Mouse (Mus musculus) neural tube, embryonic 10.5 days (tissue): ENCODE data around the gene Map3k5.

ENCODE experiments used
- DNase-seq: peaks from one replicate; pipeline ENCODE4 v3.0.0-alpha.2; 2017; ENCODE audit warnings: low spot score; ENCODE audit errors: extremely low spot score

Gene Map3k5

DNA sequence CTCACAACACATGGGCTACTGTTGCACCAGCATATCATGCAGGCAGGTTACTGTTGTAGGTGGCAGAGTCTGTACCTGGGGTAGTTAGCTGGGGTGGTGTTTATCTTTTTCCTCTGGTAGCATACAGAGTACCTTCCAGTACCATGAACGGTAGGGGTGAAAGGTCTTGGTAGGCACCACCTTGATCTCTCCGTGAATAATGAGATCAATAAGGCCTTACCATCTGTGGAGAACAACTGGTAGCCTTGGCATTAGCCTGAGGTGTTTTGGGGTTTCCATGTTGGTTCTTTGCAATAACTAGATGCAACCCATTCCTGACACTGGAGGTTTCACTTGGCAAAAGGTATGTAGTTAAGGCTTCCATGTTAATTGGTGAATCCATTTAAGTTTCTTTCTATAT lies 109.8 kb downstream of the Map3k5 start:
- DNase-seq = no peak

DNA sequence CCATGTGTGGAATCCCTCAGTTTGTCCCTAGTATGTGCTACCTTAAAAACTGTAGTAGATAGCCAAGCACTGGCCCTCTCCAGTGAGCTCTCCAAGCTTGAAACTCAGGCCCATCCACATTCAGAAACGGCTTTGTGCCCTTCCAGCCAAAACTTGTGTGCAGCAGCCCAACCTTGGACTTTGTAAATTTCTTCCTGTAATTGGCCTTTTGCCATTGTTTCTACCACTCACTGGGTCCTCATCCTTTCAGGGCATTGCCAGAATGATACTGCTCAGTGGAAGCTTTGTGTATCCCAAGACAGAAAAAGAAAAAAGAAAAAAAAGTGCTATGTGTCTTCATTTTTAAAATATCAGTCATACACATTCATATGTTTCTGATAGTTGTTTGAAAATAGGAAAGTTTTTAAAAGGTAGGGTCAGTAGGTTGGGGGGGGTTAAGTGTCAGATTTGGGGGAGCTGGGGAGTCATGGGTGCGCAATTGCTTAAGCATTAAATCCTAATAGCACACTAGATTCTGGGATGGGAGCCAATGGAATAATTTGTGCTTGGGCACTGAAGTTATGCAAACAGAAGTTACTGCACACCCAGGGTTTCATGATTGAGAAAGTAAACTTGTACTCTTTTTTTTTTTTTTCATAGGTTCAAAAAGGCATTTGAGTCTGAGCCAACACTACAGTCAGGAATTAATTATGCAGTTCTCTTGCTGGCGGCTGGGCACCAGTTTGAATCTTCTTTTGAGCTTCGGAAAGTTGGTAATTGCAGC lies 111.6 kb downstream of the Map3k5 start:
- DNase-seq = no peak

DNA sequence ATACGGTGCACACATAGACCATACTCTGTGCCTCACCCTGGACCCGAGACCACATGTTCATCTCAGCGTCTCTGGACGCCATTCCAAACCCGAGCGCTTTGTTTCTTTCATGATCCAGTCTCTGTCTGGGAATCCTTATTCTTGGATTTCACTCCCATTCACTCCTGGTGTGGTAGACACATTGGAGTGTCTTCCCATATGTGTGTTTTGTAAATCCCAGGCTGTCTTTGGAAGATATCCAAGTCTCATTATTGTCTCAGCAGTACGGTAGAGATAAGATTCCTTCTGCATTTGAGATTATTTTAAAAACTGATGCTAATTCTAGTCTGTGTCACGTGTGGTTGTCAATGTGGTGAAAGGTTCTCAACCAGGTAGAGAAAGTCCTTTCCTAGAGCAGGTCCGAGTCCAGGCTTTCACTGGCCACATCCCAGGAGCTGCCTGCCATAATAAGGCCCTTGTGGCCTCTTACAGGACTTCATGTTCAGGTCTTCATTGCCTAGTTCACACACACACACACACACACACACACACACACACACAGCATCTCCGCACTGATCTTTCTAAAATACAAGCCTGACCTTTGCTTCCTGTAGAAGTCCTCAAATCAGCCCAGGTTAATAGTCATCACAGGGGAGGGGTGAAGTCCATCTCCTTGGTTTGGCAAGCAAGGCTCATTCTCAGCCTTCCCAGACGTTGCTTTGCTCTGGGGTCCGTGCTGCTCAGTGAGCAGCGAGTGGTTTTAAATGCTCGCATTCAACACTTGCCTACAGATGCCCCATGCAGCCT lies 122.8 kb downstream of the Map3k5 start:
- DNase-seq = no peak

DNA sequence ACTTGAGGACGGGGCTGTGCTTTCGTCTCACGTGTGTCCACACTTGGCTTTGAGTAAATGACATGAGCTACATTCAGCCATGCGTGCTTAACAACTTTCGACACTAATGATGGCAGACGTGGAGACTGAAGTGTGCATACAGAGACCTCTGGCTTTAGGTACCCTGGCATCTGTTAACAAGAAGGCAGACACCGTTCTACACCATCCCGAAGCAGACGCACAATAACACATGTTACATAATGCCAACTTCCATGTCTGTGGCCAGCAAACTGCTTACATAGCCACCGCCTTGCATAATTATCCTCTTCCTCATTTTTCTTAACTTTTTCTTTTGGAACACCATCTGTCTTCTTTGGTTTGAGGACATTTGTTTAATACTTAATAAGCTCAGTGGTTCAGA lies 123.8 kb downstream of the Map3k5 start:
- no peak for DNase-seq

DNA sequence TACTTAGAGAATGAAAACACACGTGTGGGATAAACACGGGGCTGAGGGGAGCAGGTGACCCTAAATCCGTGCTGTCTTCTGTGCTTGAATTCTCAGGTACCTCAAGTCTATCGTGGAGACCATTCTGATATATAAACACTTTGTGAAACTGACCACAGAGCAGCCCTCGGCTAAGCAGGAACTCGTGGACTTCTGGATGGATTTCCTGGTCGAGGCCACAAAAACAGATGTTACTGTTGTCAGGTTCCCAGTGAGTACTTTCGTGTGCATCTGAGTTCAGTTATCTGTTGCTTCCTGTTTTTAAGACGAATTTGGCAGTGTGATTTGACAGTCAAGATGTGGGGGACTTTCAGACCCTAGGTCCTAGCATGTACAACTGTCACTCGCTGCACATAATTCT lies 124.6 kb downstream of the Map3k5 start:
- no peak for DNase-seq

DNA sequence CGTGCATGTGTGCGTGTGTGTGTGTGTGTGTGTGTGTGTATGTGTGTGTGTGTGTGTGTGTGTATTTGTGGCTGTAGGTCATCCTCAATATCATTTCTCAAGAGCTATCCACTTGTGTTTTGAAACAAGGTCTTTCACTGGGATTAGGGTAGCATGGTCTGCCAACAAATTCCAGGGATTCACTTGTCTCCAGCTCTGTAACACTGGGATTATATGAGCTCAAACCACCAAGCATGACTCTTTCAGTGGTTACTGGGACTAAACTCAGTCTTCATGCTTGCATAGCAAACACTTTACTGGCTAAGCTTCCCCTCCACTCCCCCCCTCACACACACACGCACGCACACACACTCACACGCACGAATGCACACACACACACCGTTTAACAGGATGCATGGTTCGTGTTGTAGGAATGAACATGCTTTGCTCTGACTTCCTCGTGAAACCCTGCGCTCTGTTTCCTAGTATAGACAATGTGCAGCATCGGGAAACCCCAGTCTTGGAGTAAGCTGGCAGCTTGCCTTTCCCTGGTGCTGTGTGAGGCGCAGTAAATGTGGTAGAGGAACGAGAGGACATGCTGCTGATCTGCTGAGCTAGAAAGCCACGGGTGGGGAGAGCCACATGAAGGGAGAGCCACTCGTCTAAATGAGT lies 126.2 kb downstream of the Map3k5 start:
- DNase-seq = no peak

DNA sequence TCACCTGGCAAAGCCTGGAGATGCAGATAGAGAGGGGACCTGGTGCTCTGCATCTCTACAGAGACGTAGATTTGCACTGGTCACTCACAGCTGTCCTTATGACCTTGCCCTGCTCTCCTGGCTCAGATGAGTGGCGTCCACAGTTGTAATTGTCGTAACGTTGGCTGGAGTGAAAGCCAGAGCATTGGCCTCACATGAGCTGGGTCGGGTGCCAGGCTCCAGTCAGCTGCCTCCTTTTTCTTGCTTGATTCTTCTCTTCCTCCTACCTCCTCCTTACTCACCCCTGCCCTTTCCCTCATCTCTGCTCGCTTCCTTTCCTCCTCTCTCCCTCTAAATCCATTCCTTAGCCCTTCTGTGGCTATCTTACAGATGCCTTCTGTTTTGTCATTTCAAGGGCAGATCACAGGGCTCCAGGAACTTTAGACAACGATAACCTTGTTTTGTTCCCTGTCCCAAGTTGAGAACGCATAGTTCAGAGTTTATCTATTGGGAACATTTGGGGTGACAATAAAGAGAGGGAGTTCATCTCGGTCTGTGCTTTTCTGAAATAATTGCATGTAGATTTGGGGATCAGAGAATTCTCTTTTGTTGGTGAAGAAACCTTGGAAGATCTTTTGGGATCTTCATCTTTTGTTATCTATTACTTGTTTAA lies 130.4 kb downstream of the Map3k5 start:
- DNase-seq = no peak

DNA sequence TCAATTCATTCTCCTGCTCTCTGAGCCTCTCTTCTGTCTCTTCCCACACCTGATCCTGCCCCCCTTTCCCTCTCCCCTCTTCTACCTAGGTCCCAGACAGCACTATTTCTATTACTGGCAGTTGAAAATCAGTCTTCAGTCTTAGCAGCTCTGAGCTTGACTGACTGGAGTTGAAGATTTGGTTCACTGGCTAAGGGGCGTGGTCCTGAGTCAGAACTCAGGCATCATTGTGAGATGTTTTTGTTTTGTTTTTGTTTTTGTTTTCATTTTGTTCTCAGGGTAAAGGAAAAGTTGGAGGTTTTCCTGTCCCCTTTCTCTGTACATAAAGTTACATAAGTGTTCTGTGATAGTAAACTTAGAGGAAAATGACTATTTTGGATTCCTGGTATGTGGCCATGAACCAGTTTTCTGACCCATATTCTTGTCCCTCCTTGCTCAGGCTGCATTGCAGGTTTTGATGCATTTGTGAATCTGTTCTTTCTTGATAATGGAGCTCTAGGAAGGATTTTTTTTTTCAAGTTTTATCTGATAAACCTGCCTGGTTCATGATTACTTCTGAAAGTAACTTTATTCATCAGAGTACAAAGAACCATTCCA lies 131.9 kb downstream of the Map3k5 start:
- no peak for DNase-seq

DNA sequence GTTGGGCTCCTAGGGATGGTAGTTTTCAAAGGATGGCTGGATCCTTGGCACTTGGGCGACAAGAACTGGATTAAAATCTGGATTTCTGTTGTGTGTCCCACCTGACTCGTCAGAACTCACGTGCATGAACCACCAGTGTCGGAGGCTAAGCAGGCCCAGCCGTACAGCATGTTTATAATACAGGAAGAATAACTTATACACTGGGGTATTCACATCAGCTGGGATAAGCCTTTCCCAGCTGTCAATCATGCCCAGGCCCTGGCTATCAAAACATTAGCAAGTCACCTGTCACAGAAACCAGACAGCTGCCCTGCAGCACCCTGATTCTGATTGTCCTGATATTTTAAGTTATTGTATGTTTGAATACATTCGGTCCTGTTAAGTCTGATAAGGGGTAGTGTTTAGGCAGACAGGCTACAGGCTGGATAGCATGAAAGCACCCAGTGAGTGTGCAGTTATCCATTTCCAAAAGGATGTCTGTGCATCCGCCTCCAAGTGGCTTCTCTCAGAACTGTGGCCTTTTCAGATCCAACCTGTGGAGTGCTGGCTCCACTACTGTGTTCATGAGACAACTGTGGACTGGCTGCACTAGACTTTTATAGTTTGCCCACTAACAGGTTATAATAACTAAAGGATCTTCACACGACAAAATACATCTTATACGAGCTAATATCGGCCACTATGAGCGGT lies 135.6 kb downstream of the Map3k5 start:
- DNase-seq = no peak

DNA sequence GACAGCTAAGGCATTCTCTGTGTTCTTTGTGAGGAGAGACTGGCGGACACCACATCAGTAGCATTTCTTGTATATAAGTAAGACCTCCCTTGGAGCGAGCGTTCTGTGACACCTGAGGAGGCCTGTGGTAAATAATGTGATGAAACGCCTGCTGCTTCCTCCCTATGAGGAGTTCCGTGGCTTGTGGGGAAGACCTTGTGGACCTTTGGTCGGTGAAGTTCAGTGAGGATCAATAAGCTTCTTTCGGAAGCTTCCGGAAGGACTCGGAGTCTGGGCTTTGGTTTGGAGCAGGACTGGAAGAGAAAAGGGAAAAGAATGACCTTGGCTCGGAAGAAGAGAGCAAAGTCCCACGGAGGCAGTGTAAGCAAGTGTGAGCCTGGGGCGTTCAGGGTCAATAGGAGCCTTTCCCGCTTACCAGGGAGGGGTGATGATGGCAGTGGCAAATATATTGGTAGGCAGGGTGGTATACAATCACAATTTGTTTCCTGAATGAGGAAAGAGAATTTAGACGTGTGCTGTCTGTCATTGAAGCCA lies 136.4 kb downstream of the Map3k5 start:
- DNase-seq = no peak

DNA sequence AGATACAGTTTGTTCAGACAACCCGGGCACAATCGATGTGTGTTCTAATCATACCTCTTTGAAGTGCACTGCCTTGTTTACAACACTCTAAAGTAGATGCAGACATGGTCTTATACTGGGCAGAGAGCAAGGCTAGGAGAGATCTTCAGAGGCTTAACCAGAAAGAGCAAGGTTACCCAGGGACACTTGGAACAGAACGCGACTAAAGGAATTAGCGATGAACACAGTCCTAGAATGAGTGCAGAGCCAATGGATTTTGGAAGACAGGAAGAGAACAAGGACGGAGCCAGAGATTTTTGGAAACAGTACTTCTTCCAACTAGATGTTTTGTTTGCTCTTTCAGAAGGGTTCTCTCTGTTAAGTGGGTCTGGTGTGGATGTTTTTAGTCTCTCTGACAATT lies 137.4 kb downstream of the Map3k5 start:
- no peak for DNase-seq

DNA sequence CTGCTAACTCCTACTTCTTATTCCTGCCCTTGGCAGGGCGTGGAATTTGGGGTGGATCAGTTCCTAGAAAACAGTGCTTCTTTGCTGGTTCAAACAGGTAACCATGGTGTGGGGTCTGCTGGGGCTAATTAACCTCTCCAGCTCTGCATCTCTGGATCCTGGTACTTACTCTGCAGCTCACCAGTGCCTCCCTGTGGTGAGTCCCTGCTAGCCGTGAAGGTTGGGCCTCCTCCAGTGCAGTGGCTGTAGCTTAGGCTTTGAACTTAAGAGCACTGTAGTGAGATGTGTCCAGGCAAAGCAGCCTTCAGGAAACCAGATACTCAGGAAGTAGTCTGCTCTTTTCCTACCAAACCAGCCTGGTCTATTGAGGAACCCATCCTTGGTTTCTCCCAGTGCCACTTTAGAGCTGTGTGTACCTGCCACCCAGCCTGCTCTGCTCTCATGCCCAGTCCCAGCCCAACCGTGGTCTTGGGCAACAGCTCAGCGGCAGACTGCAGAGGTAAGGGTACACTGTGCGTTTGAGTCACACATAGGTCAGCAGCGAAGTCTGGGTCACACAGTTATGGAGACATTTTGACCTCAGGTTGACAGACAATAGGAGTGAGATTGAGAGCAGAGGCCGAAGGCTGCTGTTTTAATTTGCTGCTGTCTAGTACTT lies 139.1 kb downstream of the Map3k5 start:
- peak; percentile 61 for DNase-seq

DNA sequence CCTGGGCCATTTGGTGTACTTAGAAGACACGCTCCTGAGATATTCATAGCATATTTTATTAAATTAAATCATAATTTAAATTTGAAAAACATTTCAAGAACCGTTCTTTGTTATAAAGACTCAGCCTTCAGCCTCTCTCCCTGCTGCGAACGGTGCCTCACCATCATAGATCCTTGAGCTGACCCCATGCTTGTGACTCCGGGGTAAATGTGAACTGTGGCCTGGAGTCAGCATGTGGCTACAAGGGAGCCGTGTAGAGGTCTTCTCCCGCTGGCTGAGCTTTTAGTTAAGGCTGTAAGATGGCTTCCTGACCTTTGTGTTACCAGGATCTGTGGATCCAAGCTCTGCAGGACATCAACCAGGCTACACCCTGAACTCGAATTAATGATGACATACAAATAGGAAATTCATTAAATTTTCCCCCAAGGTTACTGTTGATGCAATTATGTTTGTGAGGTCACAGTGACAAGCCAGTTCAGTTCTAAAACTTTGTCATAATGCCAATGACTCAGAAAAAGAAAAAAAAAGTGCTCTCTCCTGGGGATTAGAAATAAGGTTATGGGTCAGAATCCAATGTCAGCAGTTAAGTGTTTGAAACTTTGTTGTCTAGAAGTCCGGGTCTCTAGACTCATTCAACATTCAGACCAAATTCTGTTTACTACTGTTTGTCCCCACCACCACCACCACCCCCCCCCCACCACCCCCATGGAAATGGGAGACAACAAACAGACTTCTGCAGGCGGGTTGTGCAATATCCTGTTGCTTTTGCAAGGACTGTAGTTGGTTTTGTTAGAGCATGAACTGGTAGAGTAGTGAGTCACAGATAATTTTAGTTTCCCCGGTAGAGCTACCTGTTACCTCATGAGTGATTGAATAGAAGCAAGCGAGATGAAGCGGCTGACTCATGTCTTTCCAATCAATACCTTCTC lies 142.5 kb downstream of the Map3k5 start:
- no peak for DNase-seq

DNA sequence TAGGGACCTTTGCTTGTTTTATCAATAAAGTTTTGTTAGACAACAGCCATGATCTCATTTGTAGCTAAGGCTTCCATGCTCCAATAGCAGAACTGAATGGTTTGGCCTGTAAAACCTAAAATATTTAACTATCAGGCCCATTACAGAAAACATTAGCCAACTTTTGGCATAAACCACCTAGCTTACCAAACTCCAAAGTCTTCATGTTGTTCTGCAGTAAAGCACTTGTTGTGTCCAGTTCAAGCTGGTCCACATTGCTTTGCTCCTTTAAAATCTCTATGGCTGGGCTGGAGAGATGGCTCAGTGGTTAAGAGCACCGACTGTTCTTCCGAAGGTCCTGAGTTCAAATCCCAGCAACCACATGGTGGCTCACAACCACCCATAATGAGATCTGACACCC lies 144.1 kb downstream of the Map3k5 start:
- DNase-seq = no peak

DNA sequence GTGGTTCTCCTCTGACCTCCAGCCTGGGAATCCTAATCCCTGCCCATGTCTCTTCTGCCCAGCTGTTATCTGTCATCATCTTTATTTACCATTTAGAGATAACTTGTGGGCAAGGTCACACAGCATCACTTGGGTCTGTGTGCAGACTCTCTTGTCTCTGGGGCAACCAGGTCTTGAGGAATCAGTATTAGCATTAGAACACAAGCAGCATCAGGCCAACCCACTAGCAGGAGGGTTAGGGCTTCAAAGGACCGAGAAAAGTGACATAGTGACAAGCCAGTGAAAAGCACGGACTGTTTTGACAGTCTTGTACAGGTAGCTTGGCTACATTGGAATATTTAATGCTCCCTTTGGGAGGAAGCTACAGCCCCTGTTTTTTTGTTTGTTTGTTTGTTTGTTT lies 153.6 kb downstream of the Map3k5 start:
- no peak for DNase-seq

DNA sequence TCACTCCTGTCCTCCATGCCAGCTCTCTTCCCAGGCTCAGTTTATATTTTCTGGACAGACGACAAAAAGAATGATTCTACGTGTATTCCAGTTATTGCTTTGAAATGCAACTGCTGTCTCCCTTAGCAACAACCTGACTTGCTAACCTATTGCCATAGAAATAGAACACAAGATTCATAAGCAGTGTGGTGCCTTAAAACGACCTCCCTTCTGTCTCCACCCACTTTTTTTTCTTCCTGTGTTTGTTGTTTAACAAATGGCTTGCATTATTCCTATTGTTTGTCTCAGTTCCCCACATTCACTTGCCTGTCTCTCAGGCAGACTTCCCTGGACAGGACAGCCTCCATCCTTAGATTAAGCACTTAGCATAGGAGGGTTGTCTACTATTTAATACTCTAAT lies 154.8 kb downstream of the Map3k5 start:
- DNase-seq = no peak

DNA sequence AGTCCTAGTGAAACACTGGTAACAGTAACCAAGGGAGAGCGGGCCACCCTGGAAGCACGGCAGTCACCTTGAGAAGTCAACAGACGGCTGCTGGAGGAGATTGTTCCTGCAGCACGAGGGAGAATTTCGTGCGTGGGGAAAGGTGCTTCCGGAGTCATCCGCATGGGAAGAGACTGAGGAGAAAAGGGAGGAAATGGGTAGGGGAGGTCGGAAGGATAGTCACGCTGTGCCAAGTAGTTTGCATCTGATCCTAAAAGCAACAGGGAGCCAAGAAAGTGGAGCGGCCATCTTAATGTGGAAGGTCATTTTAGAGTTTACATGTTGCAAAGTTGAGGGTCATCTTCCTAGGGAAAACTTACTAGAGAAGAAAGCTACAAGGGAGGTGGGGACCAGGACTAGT lies 155.9 kb downstream of the Map3k5 start:
- no peak for DNase-seq

DNA sequence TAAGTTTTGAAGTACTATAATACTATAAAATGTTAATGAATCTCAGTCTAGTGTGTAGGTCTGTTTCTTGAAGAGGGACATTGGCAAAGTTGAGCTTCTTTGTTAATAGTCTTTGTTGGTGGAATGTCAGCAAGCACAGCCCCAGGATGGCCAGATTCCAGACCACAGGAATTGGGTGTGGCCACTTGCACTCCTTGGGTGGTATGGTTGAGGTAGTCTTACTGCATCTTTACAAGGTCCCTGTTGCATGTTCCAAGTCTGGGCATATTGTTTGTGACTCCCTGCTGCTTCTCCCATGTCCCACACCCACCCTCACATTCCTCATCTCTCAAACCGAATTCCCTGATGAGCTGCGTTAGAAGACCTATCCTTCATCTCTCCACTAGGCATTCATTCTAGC lies 157.1 kb downstream of the Map3k5 start:
- no peak for DNase-seq

DNA sequence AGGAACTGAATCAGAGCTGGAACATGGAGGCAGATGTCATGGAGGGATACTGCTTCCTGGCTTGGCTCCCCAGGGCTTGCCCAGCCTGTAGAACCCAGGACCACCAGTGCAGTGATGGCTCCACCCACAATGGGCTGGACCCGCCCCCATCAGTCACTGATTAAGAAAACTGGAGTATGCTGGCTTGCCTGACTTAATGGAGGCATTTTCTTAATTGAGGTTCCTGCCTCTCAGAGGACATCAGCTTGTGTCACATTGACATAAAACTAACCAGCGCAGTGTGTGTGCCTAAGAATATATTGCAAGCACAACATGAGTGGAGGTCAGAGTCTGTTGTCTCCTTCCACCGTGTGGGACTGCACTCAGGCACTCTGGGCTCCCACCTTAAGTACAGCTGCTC lies 158.1 kb downstream of the Map3k5 start:
- no peak for DNase-seq
